Mouse (Mus musculus) lung, embryonic 15.5 days (tissue): ENCODE data around the gene Pdcd1. TPM values are rescaled to one million over a fixed set of nuclear protein-coding genes. Genes with fewer than 3 reads are reported as not detected.
"Not testable (repeated sequence)": the region's sequence is repeated elsewhere in the genome, so short reads cannot be mapped to it uniquely, and the experiment has no call there.

ENCODE experiments used
- ATAC-seq: fragments of 200-750 bp; cut with Nextera tagmentation; 2 replicates; pipeline ENCODE4 v1.8.0; 2017; ENCODE audit warnings: moderate number of reproducible peaks, borderline replicate concordance; ENCODE audit not compliant: low FRiP score, low TSS enrichment; ENCODE audit errors: extremely low read depth
- H3K27ac ChIP-seq: fragments of 300-500 bp; sonication (generic); 2 replicates; pipeline ENCODE4 v1.5.1; 2015; ENCODE audit warnings: moderate library complexity, mild to moderate bottlenecking, inconsistent platforms
- H3K27me3 ChIP-seq: fragments of 300-500 bp; sonication (generic); 2 replicates; pipeline ENCODE4 v1.6.1; 2015; ENCODE audit warnings: inconsistent platforms
- H3K36me3 ChIP-seq: fragments of 300-500 bp; sonication (generic); 2 replicates; pipeline ENCODE4 v1.6.1; 2015; ENCODE audit warnings: inconsistent platforms
- H3K4me1 ChIP-seq: fragments of 300-500 bp; sonication (generic); 2 replicates; pipeline ENCODE4 v1.6.1; 2015; ENCODE audit warnings: inconsistent platforms
- H3K4me2 ChIP-seq: fragments of 300-500 bp; sonication (generic); 2 replicates; pipeline ENCODE4 v1.6.1; 2015; ENCODE audit warnings: inconsistent platforms, mild to moderate bottlenecking, moderate library complexity
- H3K4me3 ChIP-seq: fragments of 300-500 bp; sonication (generic); 2 replicates; pipeline ENCODE4 v1.5.1; 2015; ENCODE audit warnings: mild to moderate bottlenecking, inconsistent platforms
- H3K9ac ChIP-seq: fragments of 300-500 bp; sonication (generic); 2 replicates; pipeline ENCODE4 v1.6.1; 2015; ENCODE audit warnings: inconsistent platforms
- H3K9me3 ChIP-seq: fragments of 300-500 bp; sonication (generic); 2 replicates; pipeline ENCODE4 v1.6.1; 2016; ENCODE audit warnings: inconsistent platforms
- WGBS: fragments of 180-500 bp; shearing (Covaris S2); methylation state at CpG from one replicate; pipeline ENCODE4 v1.1.7; 2015; 5-methylcytosine and 5-hydroxymethylcytosine counted together
- polyA plus RNA-seq: library from polyadenylated mRNA; unstranded; fragments of >200 nt; fragmentation: Nextera tagmentation; extraction: Ambion mirVana; gene quantifications from 2 replicates; pipeline ENCODE4 v1.2.1, GENCODE M21; 2015

Gene Pdcd1
- 0.10 and 0.81 TPM in 2 replicates for polyA plus RNA-seq

GRCm38 (mm10) chr1:94052373-94052772, at the start of gene Pdcd1:
Gene Pdcd1, minus strand, starts transcription at chr1:94052553.
- no peaks in the 10 kb centered on the region for H3K36me3 ChIP-seq
- 38% methylated on average over 6 of the region's 6 CpGs for WGBS

GRCm38 (mm10) chr1:94091788-94092187, 39.4 kb upstream of the Pdcd1 start:
- H3K4me3 ChIP-seq = no peak overlapping the region
- H3K27ac ChIP-seq = no peak overlapping the region
- no peak overlapping the region for H3K9ac ChIP-seq
- no peaks in the 10 kb centered on the region for H3K27me3 ChIP-seq
- no peaks in the 10 kb centered on the region for H3K36me3 ChIP-seq
- H3K9me3 ChIP-seq = no peaks in the 10 kb centered on the region
- H3K4me1 ChIP-seq = no peaks in the 10 kb centered on the region
- 50% methylated on average over 1 of the region's 1 CpGs for WGBS
- H3K4me2 ChIP-seq = no peak overlapping the region
- ATAC-seq = no peak

More at GRCm38 (mm10) chr1:94052373-94052772, at the start of gene Pdcd1:
- Histone ChIP-seq H3K4me3 (no peak within 1 kb of the TSS), H3K27me3 (no peaks in the 10 kb centered on the region), H3K4me2 (no peak within 1 kb of the TSS), H3K27ac (no peak within 1 kb of the TSS), H3K9ac (no peak within 1 kb of the TSS), H3K4me1 (no peaks in the 10 kb centered on the region), H3K9me3 (no peaks in the 10 kb centered on the region)
- no peak for ATAC-seq

- no peak for ATAC-seq
- no peaks in the 10 kb centered on the region for H3K36me3 ChIP-seq
- no peak overlapping the region for H3K4me3 ChIP-seq
- H3K27me3 ChIP-seq = no peaks in the 10 kb centered on the region
- H3K4me1 ChIP-seq = no peaks in the 10 kb centered on the region
- no peaks in the 10 kb centered on the region for H3K9me3 ChIP-seq
- H3K4me2 ChIP-seq = no peak overlapping the region
- H3K9ac ChIP-seq = no peak overlapping the region
- H3K27ac ChIP-seq = no peak overlapping the region
- 62% methylated on average over 5 of the region's 5 CpGs for WGBS
These were observed 34.1 kb upstream of the Pdcd1 start for GRCm38 (mm10) chr1:94086311-94086898.

GRCm38 (mm10) chr1:94085324-94086105, 33.2 kb upstream of the Pdcd1 start:
- no peak overlapping the region for H3K27ac ChIP-seq
- H3K9me3 ChIP-seq = no peaks in the 10 kb centered on the region
- no peaks in the 10 kb centered on the region for H3K4me1 ChIP-seq
- H3K27me3 ChIP-seq = no peaks in the 10 kb centered on the region
- H3K4me2 ChIP-seq = no peak overlapping the region
- ATAC-seq = no peak
- WGBS = 82% methylated on average over 5 of the region's 5 CpGs
- no peaks in the 10 kb centered on the region for H3K36me3 ChIP-seq
- no peak overlapping the region for H3K9ac ChIP-seq
- no peak overlapping the region for H3K4me3 ChIP-seq

GRCm38 (mm10) chr1:94081761-94082160, 29.4 kb upstream of the Pdcd1 start:
- H3K27me3 ChIP-seq = no peaks in the 10 kb centered on the region
- H3K4me1 ChIP-seq = no peaks in the 10 kb centered on the region
- H3K4me2 ChIP-seq = no peak overlapping the region
- no peak overlapping the region for H3K9ac ChIP-seq
- 76% methylated on average over 6 of the region's 6 CpGs for WGBS
- H3K36me3 ChIP-seq = no peaks in the 10 kb centered on the region
- no peak for ATAC-seq
- H3K4me3 ChIP-seq = no peak overlapping the region
- H3K9me3 ChIP-seq = no peaks in the 10 kb centered on the region
- H3K27ac ChIP-seq = no peak overlapping the region

- ATAC-seq = peak; percentile 13; the same call in 1 of the 2 replicates
- H3K9ac ChIP-seq = no peak overlapping the region
- no peaks in the 10 kb centered on the region for H3K27me3 ChIP-seq
- peak overlapping the region; percentile 39 for H3K4me2 ChIP-seq
- no peaks in the 10 kb centered on the region for H3K36me3 ChIP-seq
- H3K27ac ChIP-seq = no peak overlapping the region
- no peaks in the 10 kb centered on the region for H3K9me3 ChIP-seq
- WGBS = 53% methylated on average over 11 of the region's 11 CpGs
- H3K4me3 ChIP-seq = no peak overlapping the region
- H3K4me1 ChIP-seq = no peaks in the 10 kb centered on the region
These were observed 28.8 kb upstream of the Pdcd1 start for GRCm38 (mm10) chr1:94081191-94081590.

- Histone ChIP-seq H3K27me3 (no peaks in the 10 kb centered on the region), H3K27ac (no peak overlapping the region), H3K9me3 (no peaks in the 10 kb centered on the region), H3K36me3 (no peaks in the 10 kb centered on the region), H3K4me2 (peak overlapping the region; percentile 39), H3K9ac (no peak overlapping the region), H3K4me1 (no peaks in the 10 kb centered on the region), H3K4me3 (no peak overlapping the region)
- 48% methylated on average over 15 of the region's 15 CpGs for WGBS
- no peak for ATAC-seq
These were observed 28.4 kb upstream of the Pdcd1 start for GRCm38 (mm10) chr1:94080718-94081117.

GRCm38 (mm10) chr1:94078835-94079440, 26.6 kb upstream of the Pdcd1 start:
- Histone ChIP-seq H3K9me3 (no peaks in the 10 kb centered on the region), H3K4me2 (no peak overlapping the region), H3K9ac (no peak overlapping the region), H3K27ac (no peak overlapping the region), H3K36me3 (no peaks in the 10 kb centered on the region), H3K27me3 (no peaks in the 10 kb centered on the region), H3K4me3 (no peak overlapping the region), H3K4me1 (no peaks in the 10 kb centered on the region)
- WGBS = 3% methylated on average over 9 of the region's 9 CpGs
- peak; percentile 80; the same call in 1 of the 2 replicates for ATAC-seq

GRCm38 (mm10) chr1:94078314-94078713, 26.0 kb upstream of the Pdcd1 start:
- Histone ChIP-seq H3K27ac (no peak overlapping the region), H3K9me3 (no peaks in the 10 kb centered on the region), H3K4me3 (no peak overlapping the region), H3K9ac (no peak overlapping the region), H3K36me3 (no peaks in the 10 kb centered on the region), H3K27me3 (no peaks in the 10 kb centered on the region), H3K4me2 (no peak overlapping the region), H3K4me1 (no peaks in the 10 kb centered on the region)
- ATAC-seq = no peak
- 64% methylated on average over 3 of the region's 3 CpGs for WGBS

GRCm38 (mm10) chr1:94076702-94077101, 24.3 kb upstream of the Pdcd1 start:
- H3K4me1 ChIP-seq = no peaks in the 10 kb centered on the region
- no peak overlapping the region for H3K27ac ChIP-seq
- no peak overlapping the region for H3K4me3 ChIP-seq
- no peak for ATAC-seq
- H3K27me3 ChIP-seq = no peaks in the 10 kb centered on the region
- no peak overlapping the region for H3K4me2 ChIP-seq
- H3K36me3 ChIP-seq = no peaks in the 10 kb centered on the region
- no peak overlapping the region for H3K9ac ChIP-seq
- WGBS = 24% methylated on average over 1 of the region's 1 CpGs
- no peaks in the 10 kb centered on the region for H3K9me3 ChIP-seq

GRCm38 (mm10) chr1:94074756-94075155, 22.4 kb upstream of the Pdcd1 start:
- Histone ChIP-seq H3K4me1 (no peaks in the 10 kb centered on the region), H3K4me3 (no peak overlapping the region), H3K9ac (no peak overlapping the region), H3K9me3 (no peaks in the 10 kb centered on the region), H3K27ac (no peak overlapping the region), H3K36me3 (no peaks in the 10 kb centered on the region), H3K4me2 (no peak overlapping the region), H3K27me3 (no peaks in the 10 kb centered on the region)
- WGBS = 73% methylated on average over 6 of the region's 6 CpGs
- no peak for ATAC-seq

- not testable (repeated sequence) for H3K9ac ChIP-seq, H3K9me3 ChIP-seq, H3K27me3 ChIP-seq, H3K4me1 ChIP-seq, ATAC-seq, H3K36me3 ChIP-seq, H3K4me3 ChIP-seq, H3K4me2 ChIP-seq, H3K27ac ChIP-seq
- 75% methylated on average over 1 of the region's 1 CpGs for WGBS
These were observed 5.9 kb upstream of the Pdcd1 start for GRCm38 (mm10) chr1:94058281-94058680.
